Mouse (Mus musculus): ENCODE measurements at regions not wholly inside any gene's neighbourhood (a gene's known extent, or its start where the extent isn't known, plus 50 kb on each side); places are given as distances from the start of the nearest gene placed in this dataset.
A peak's percentile ranks its signal among the peaks of the same experiment; 100 is the strongest.

DNA sequence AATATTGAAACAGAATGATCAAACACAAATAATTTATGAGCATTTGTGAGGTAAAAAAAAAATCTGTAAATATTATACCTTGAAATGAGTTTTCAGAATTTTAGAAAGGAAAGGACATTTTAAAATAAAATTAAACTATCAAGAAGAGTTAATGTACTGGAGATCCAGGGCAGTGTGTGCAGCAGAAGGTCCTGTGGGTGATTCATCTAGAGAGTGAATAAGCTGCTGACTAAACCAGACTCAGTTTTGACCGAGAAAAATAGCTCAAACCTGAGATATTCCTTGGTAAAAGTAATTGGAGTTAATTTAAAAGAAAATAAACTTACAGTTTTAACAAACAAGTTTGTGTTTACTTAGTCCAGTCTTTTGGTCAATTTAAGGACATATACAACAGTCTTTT, 1118.6 kb upstream of the Celf2 start:
- DNase-seq, result no peak

DNA sequence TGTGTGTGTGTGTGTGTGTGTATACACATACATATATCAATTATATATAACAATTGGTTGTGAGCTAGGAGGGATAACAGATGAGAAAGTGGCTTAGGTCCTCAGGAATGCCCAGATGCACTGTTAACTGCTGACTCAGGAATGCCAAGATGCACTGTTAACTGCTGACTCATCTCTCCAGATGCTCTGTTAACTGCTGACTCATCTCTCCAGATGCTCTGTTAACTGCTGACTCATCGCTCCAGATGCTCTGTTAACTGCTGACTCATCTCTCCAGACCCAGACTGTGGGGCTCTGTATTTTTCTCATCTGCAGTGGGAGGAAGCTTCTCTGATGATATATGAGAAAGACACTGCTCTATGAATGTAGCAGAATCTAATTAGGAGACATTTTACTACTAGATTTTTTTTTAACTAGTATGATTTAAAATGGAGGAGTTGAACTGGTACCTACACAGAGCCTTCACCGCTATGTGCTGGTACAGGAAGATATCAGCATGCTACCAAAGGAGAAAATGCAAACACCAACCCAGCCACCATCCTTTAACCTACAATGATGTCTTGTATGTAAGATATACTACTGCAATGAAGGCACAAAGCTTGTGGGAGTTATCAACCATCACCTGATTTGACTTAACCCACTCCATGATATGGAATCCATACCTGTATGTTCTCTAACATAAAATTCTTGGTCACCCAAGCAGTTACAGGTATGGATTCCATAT, 1119.3 kb upstream of the Celf2 start:
- no peak for DNase-seq

DNA sequence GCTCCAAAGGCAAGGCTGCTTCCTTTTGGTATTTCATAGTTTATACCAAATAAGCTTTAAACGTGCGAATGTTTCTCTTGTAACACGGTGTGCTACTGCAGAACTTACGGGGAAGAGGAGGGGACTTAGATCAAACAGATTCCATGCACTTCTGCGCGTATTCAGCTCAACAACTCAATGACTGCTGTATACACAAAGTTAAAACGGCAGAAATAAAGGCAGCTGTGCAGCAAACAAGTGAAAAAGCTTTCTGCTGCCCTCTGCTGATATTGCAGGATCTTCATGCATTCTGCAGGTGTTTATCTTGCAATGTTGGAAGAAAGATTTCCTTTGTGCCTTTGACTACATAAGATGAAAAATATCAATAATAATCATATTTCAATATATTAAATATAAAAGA, 1128.7 kb upstream of the Celf2 start:
- DNase-seq, result no peak

DNA sequence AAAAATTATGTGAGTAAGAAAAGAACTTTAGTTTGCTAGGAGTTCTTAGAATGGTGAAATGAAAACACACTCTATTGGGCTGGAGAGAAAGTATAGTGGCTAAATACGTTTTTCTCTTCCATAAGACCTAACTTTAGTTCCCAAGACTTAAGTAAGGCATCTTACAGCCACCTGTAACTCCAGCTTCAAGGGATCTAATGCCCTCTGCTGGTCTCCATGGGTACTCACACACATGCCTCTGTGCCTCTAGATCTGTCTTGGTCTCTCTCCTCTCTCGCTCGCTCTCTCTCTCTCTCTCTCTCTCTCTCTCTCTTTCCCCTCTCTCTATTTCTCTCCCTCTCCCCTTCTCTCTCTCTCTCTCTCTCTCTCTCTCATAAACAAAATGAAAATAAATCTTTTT, 1129.9 kb upstream of the Celf2 start:
- no peak for DNase-seq

DNA sequence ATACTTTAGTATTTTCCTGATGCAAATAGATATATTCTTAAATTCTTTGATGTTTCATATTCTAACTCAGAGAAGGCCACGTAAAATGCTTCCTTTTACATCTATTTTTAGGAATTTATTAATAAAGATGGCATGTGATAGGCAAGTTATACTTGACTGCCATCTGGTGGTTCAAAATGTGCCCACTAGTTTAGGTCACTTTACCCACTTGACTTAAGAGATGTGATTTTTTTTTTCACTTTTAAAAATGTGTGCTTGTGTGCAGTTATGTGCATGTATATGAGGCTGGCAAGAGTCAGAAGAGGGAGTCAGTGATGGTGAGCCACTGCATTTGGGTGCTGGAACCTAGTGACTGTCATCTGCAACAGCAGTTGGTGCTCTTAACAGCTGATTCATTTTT, 1136.1 kb upstream of the Celf2 start:
- DNase-seq, result no peak

DNA sequence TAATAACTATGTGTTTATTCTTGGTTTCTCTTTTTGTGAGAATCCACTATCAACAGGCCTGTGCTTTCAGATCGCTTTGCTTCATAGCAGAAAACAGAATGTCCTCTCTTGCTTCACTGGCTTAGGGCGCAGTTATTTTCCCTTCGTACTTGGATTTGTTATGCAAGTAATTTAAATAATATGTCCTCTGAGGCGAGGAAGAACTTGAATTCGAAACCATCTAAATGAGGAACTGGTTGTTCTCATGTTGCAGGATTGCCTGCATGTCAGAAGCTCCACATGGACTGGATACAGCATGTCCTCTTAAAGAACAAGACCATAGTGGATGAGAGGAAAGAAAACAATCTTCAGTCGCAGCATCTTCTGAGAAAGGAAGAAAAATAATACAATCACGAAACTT, 1151.2 kb upstream of the Celf2 start:
- DNase-seq, result no peak

DNA sequence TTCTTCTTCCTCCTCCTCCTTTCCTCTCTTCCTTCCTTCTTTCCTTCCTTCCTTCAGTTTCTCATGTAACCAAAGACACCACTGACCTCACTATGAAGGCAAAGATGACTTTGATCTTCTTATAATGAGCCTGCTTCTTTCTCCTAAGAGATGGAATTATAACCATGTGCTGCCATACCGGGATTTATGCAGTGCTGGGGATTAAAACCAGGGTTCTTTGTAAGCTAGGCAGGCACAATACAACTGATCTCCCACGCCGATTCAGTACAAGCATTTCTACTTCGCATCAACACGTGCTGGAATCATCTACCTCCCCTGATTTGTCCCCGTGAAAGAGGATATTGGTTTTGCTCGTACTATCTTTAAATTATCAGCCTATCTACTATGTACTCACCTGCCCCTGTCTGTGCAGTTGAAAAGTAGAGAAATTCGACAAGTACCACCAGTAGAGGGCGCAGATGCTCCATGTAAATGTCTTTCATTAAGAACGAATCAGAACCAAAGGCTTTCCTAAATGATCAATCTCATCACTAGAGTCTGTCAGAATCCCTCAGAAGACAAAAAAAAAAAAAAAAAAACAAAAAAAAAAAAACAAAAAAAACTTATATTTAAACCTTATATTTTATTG, 1164.5 kb upstream of the Celf2 start:
- peak; percentile 58 for DNase-seq

DNA sequence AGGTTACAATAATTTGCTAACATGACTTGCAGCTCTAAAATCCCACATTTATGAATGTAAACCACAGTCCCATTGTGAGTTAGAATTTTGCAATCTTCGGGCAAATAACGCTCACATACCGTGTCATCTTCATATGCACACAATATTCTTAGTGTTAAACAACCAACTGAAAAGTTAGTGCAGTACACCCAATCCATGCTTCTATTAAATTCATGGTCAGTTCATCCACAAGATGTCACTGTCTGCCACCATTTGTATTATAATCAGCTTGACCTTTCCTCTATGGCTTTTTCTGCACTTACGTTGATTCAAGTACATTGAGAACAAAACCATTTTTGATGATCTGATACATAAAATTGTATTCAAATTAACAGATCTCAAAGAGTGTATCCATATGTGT, 1166.2 kb upstream of the Celf2 start:
- DNase-seq, result no peak

DNA sequence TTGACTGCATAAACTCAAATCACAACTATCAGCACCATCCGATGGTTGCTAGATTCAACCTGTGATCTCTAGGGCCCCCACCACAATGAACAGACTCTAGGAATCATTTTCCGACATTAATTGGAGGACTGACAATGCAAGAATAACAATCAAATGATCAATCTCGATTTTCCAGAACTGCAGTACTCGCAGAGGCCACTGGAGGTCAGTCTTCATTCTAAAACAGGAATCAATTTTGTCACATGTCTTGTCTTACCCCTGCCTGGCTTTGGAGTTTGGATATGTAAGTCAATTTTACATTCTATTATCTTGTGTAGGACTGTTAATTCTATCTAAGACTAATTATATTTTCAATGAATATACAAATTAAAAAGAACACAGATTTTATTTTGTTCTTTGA, 1167.2 kb upstream of the Celf2 start:
- peak; percentile 12 for DNase-seq

DNA sequence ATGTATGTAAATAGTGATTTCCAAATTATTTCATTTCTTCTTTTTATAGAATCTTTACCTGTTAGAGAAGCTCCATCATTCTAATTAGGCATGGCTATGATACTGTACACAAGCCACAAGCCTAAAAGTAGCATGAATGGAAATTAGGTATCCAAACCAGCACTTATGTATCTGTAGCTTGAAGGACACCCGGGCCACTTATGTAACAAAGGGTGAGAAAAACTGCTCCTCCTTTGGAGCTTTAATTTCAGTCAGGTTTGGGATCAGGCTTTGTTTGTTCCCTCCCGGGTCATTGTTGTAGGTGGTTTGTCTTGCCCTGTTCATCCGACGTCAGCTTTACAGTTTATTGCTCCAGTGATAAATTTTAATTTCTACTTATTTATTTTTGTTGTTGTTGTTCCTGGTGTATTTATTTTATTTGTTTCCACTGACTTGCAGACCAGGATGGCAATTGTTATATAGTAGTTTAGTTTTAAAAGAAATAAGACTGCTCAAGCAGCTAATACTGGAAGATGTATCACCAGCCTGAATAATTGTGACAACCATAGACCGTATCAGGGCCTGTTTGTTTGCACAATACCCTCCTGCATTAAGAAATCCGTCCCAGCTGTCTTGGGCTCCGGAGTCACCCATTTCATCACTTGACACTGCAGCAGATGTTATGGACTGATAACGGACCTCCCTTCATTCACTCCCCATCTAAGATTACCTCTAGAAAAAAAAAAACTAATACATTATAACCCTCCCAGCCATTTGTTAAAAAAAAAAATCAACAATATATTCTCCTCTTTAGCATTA, 1181.7 kb upstream of the Celf2 start:
- DNase-seq, result no peak

DNA sequence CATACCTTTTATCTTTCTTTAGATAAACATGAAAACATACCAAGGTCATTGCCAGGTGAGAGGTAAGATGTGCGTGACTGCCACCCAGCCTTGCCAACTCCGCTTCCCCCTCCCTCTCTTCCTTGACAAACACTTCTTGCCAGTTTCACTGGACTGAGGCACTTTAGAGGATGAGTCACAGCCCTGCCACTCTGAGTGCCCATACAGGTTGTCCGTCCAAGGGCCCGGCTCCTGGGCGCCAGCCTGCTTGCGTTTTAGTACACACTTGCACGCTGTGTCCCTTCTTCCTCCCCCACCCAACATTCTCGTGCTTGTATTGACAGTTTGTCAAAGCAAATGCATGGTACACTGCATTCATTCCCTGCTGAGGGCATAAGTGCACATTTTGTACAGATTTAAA, 1151.7 kb upstream of the 4930412O13Rik start:
- DNase-seq, result no peak

DNA sequence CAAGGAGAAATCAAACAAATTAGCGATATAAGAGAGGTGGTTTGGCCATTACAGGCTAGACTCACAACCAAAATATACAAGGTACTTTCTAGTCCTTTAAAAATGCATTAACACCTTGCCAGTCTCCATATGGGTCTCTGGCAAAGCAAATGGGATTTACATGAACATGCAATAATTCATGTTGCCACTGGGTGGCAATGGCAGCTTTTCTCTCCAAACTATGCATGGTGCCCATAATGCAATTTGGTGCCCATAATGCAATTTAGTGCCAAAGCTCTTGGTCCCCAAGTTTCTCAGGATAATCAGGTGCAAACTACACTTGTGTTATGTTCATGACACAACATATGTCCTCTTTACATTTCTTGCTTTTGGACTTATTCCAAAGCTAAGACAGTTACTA, 1126.9 kb upstream of the 4930412O13Rik start:
- peak; percentile 18 for DNase-seq

DNA sequence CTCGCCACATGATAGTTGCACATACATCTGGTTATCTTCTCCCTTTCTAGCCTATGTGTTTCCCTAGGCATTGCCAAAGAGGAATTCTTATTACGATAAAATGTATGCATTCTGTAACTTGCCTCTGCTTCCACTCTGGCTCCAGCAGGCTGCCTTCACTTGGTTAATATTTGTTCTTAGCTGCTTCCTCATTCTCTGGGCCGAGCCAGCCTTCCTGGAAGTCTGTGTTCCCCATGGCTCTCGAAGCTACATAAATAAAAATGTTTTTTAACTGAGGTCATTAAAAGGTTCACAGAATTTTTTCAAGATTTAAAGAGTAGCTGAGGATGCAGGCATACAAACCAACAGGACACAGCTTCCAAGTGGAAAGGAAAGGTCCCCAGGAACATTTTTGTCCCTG, 1124.5 kb upstream of the 4930412O13Rik start:
- no peak for DNase-seq

DNA sequence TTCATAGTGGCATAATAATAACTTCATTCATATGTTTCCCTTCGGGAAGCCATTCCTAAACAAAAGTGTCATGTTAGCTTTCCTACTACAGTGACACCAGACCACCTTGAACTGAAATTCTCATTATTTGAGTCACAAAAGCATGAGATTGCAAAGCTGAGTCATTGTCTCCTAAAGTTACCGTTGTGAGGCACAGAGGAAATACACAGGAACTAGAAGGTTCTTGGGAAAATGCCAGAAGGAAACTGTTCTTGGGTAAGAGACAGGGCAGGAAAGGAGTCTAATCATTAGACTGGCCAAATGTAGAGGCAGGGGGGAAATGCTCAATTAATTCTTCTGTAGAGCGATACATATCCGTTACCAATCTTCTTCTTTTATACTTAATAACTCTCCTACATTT, 1110.4 kb upstream of the 4930412O13Rik start:
- DNase-seq, result no peak

DNA sequence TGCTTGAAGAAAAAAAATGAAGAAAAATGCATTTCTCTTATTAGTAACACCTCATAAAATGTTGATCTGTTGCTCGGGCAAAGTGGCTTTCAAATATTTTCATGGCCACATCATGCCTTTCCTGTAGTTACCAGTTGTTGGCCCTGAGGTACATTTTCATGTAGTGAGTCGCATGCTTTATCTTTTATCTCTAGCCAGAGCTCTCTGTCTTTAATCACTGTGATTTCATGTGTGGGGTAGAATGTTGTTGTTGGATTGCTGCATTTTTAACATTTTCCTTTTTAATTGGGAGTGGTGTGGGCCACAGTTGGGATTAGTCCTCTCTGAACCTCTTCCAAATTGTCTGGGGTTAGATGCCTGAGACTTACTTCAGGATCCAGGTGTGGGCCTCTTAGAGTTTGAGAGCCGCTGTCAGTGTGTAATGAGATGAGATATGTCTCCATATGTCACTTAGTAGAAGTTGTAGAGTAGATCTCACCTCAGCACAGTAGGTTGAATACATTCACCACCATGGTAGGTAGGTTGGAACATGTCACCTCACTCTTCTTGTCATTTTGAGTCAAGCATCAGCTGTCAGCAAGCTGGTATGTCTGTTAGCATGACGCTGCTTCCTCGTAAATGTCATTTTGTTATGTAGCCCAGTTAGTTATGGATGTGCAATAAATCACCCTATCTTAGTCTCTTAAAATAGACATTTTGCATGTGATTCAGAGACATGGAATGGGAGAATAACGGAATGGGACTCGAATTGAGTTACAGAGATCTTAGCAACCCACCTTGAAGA, 1099.7 kb upstream of the 4930412O13Rik start:
- no peak for DNase-seq

DNA sequence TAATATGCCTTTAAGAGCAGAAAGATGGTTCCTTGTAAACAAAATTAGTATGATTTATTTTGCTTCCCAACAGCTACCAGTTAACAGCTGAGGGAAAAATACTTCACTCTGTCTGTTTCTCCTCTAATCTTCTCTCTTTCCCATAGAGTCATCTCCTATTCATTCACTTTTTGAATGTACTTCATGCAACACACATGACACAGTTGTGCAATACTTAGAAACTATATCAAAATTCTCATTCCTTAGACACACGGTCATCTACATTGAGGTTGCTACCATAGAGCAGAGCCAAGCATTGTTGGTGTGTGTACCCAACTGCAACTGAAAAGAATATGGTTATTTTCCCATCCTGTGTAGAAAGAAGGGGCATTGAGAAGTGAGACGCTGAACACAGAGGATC, 1098.8 kb upstream of the 4930412O13Rik start:
- DNase-seq, result no peak

DNA sequence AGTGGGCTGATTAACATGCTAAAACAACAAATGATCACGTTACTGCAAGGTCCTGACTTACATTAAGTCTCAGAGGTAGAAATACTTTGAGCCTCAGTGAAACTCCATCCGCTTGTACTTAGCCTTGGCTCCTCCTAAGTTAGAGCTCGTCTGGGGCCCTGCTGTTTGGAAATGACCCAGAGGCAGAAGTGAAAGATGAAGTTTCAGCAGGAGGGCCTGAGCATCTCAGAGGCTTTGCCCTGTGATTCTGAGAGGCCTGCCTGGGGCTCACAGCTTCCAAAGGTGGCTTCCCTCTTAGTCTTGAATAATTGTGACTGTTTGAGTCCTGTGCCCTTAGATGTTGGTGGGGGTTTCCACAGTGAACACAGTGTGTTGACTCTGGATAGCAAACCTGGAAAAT, 1079.0 kb upstream of the 4930412O13Rik start:
- no peak for DNase-seq

DNA sequence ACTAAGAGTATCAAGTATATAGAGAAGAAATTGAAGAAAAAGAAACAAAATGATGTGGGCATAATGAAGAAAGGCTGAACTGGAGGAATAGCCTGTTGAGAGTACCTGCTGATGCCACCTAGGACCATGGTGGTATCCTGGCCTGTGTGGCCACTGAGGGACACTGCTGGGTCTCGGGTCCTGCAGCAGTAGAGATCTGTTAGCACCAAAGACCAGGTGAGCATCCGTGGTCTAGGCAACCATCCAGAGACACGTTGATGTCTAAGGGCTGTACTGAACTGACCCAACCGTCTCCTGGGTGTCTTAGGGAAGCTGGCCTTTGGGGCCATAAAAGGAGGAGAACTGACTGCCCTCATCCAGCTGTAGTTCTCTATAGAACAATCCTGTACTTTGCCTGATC, 1071.4 kb upstream of the 4930412O13Rik start:
- DNase-seq, result no peak

DNA sequence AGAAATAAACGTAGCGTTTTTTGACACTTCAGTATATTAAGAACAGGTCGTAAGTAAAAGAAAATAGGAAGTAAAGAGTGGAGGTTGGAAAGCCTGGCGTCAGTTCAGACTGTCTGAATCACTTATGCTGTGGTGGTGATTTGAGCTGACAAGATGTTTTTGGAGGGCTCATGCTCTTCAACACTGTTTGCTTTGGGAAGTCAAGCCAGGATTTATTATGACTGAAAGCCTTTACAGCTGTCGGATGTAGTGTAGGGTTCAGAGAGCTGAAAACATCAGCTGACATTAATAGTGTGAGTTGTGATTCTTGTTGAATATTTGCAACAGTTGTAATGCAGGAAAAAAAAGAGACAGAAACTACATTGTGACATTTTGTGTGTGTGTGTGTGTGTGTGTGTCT, 1062.9 kb upstream of the 4930412O13Rik start:
- DNase-seq, result no peak

DNA sequence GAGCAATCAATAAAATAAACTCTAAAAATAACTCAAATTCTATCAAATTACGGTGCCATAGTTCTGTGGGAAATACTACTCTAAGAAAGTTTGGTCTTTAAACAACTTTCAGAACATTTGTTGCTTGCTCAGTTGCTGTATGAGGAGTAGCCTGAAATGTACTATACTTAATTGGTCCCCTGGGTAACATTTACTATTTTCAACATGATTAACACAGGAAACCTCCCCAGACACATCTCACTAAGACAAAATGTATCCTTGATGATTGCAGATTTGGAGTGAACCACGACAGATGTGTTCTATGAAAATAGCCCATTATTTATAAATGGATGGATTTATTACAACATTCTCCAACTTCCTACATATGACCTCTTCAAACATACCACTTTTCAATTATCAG, 1055.6 kb upstream of the 4930412O13Rik start:
- DNase-seq, result no peak

All from kidney, adult 18-20 months (tissue).